Mouse (Mus musculus): Measurements from ENCODE around the gene Trappc2l.
A peak's percentile ranks its signal among the peaks of the same experiment; 100 is the strongest.

DNA sequence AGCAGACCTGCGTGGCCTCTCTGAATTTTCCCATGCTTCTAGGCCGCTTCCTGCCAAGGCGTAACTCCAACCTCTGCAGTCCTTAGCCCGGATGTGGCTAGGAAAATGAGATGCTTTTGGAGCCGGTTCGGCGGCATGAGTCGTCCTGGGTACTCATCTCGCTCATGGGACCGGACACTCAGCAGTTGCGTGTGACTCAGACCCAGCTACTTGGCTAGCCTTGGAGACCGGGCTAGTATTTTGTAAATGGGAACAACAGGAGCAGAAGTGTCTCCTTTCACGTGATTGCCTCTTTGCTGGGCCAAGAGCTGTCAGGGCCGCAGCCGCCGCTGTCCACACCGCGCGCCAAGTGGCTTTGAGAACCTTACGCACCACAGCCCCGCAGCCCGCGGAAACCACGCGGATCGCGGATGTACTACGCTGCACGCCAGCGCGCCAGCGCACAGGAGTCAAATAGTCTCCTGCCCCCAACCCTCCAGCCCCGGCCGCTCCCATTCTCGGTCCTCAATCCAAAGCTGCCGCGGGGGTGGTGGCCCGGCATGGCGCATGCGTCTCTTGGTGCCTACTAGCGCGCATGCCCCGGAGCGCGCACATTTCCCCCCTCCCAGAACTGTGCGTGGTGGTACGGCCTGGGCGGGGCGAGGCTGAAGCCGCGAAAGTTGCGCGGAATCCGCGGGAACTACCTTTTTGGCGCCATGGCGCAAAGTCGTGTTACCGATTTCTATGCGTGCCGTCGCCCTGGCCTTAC, 43.9 kb upstream of the Trappc2l start, which contains the start of gene Cdt1:
- TF ChIP-seq CTCF (IDR thresholded peaks at IDR 0.05; ENCODE audit: control insufficient read depth, insufficient read depth, insufficient read length) (no peak), USF1 (IDR thresholded peaks at IDR 0.05; ENCODE audit: low read depth) (peak; percentile 10), MAX (IDR thresholded peaks at IDR 0.05) (peak; percentile 53), MYOG (IDR thresholded peaks at IDR 0.05; ENCODE audit: control insufficient read depth, extremely low read depth, insufficient read length) (no peak), MYOD1 (IDR thresholded peaks at IDR 0.05; ENCODE audit: control insufficient read depth, insufficient read length, low read depth) (peak; percentile 27), CEBPB (IDR thresholded peaks at IDR 0.05; ENCODE audit: low read depth) (no peak), FOSL1 (IDR thresholded peaks at IDR 0.05; ENCODE audit: insufficient read depth, low read length, poor library complexity, severe bottlenecking) (no peak)

Measured in C2C12 (cell line).